Mouse (Mus musculus) CD4-positive, CD25-positive, alpha-beta regulatory T cell, adult 2 months (primary cell): ENCODE measurements around the gene Nfatc2.

Experiments used
- DNase-seq: peaks from one replicate; pipeline ENCODE4 v3.0.0-alpha.2; 2012; ENCODE audit warnings: low read depth, low spot score

The Nfatc2 gene

GRCm38 (mm10) chr2:168579109-168579508 is 22.3 kb downstream of the Nfatc2 start:
- DNase-seq = no peak

GRCm38 (mm10) chr2:168578132-168578531 is 23.3 kb downstream of the Nfatc2 start:
- DNase-seq = no peak

- DNase-seq = peak; percentile 62
Observed at GRCm38 (mm10) chr2:168577381-168577780, 24.1 kb downstream of the Nfatc2 start.

GRCm38 (mm10) chr2:168575834-168576233 is 25.6 kb downstream of the Nfatc2 start:
- no peak for DNase-seq

- peak; percentile 87 for DNase-seq
Observed at GRCm38 (mm10) chr2:168574934-168575333, 26.5 kb downstream of the Nfatc2 start.

GRCm38 (mm10) chr2:168573866-168574265 is 27.6 kb downstream of the Nfatc2 start:
- no peak for DNase-seq

GRCm38 (mm10) chr2:168571241-168571640 is 30.2 kb downstream of the Nfatc2 start:
- no peak for DNase-seq

GRCm38 (mm10) chr2:168565538-168566253 is 35.8 kb downstream of the Nfatc2 start:
- no peak for DNase-seq

- no peak for DNase-seq
Observed at GRCm38 (mm10) chr2:168563184-168563583, 38.3 kb downstream of the Nfatc2 start.

- peak; percentile 44 for DNase-seq
Observed at GRCm38 (mm10) chr2:168557035-168557434, 44.4 kb downstream of the Nfatc2 start.

- peak; percentile 56 for DNase-seq
Observed at GRCm38 (mm10) chr2:168555897-168556670, 45.4 kb downstream of the Nfatc2 start.

GRCm38 (mm10) chr2:168553541-168553961 is 47.9 kb downstream of the Nfatc2 start:
- DNase-seq = no peak

- DNase-seq = no peak
Observed at GRCm38 (mm10) chr2:168552405-168552804, 49.1 kb downstream of the Nfatc2 start.

- no peak for DNase-seq
Observed at GRCm38 (mm10) chr2:168551218-168551617, 50.2 kb downstream of the Nfatc2 start.

- DNase-seq = no peak
Observed at GRCm38 (mm10) chr2:168549326-168549725, 52.1 kb downstream of the Nfatc2 start.

- DNase-seq = no peak
Observed at GRCm38 (mm10) chr2:168548008-168548407, 53.4 kb downstream of the Nfatc2 start.

GRCm38 (mm10) chr2:168545901-168546557 is 55.4 kb downstream of the Nfatc2 start:
- DNase-seq = no peak

GRCm38 (mm10) chr2:168544102-168544501 is 57.4 kb downstream of the Nfatc2 start:
- DNase-seq = no peak

- DNase-seq = no peak
Observed at GRCm38 (mm10) chr2:168543026-168543425, 58.4 kb downstream of the Nfatc2 start.

GRCm38 (mm10) chr2:168541223-168541622 is 60.2 kb downstream of the Nfatc2 start:
- no peak for DNase-seq

- DNase-seq = peak; percentile 52
Observed at GRCm38 (mm10) chr2:168539594-168540222, 61.7 kb downstream of the Nfatc2 start.

- no peak for DNase-seq
Observed at GRCm38 (mm10) chr2:168539026-168539425, 62.4 kb downstream of the Nfatc2 start.
